Mouse (Mus musculus) megakaryocyte progenitor cell, adult 5-6 weeks (primary cell): ENCODE data around the gene Nutf2. TPM values are rescaled to one million over a fixed set of nuclear protein-coding genes. Genes with fewer than 3 reads are reported as not detected.

Experiments used
- ATAC-seq: replicated peaks from 2 replicates; pipeline ENCODE4 v1.8.0; 2016; ENCODE audit warnings: mild to moderate bottlenecking, moderate TSS enrichment, inconsistent platforms; ENCODE audit not compliant: poor library complexity
- total RNA-seq, 2 experiments: library from RNA; stranded (forward) in 1 of 2; stranded (reverse) in 1 of 2; fragments of 157-497, 149-512 nt in 1 of 2; fragments of 200-1000 nt in 1 of 2; gene quantifications; 2 replicates each; pipeline versions ENCODE4 v1.2.3 to v1.2.4; 2015 to 2017

The Nutf2 gene
- total RNA-seq, 2 experiments from 2014 or later, result 26.3 to 316 TPM

- no peak for ATAC-seq
Measured at GRCm38 (mm10) chr8:105919390-105919789, 59.0 kb downstream of the Nutf2 start.

- no peak for ATAC-seq
Measured at GRCm38 (mm10) chr8:105925123-105925522, 64.7 kb downstream of the Nutf2 start.

Other genes with a start within 250 kb of the Nutf2 start
- 95.7 and 103 TPM in 2 replicates for gene Ctcf, start 224.0 kb upstream of the Nutf2 start, total RNA-seq (2015)
- gene Ctcf, start 224.0 kb upstream of the Nutf2 start, total RNA-seq (2017), result 88.1 and 104 TPM in 2 replicates
- not detected in 2 replicates for gene Agrp, start 223.2 kb upstream of the Nutf2 start, total RNA-seq (2015)
- not detected in 2 replicates for gene Agrp, start 223.2 kb upstream of the Nutf2 start, total RNA-seq (2017)
- gene Carmil2, start 174.3 kb upstream of the Nutf2 start, total RNA-seq (2015), result 2.2 and 3.4 TPM in 2 replicates
- 2.0 and 2.2 TPM in 2 replicates for gene Carmil2, start 174.3 kb upstream of the Nutf2 start, total RNA-seq (2017)
- gene Acd, start 159.5 kb upstream of the Nutf2 start, total RNA-seq (2015), result 40.1 and 56.7 TPM in 2 replicates
- gene Acd, start 159.5 kb upstream of the Nutf2 start, total RNA-seq (2017), result 21.4 and 28.1 TPM in 2 replicates
- gene Pard6a, start 159.4 kb upstream of the Nutf2 start, total RNA-seq (2015), result 5.8 and 7.1 TPM in 2 replicates
- 16.2 and 23.9 TPM in 2 replicates for gene Pard6a, start 159.4 kb upstream of the Nutf2 start, total RNA-seq (2017)
- gene 4933405L10Rik, start 152.9 kb upstream of the Nutf2 start, total RNA-seq (2015), result not detected in 2 replicates
- not detected in 2 replicates for gene 4933405L10Rik, start 152.9 kb upstream of the Nutf2 start, total RNA-seq (2017)
- gene Enkd1, start 152.4 kb upstream of the Nutf2 start, total RNA-seq (2015), result 12.7 and 13.0 TPM in 2 replicates
- gene Enkd1, start 152.4 kb upstream of the Nutf2 start, total RNA-seq (2017), result 10.4 and 13.9 TPM in 2 replicates
- gene Gfod2, start 101.9 kb upstream of the Nutf2 start, total RNA-seq (2015), result 0.74 and 1.0 TPM in 2 replicates
- 1.4 and 4.2 TPM in 2 replicates for gene Gfod2, start 101.9 kb upstream of the Nutf2 start, total RNA-seq (2017)
- gene Ranbp10, start 33.2 kb upstream of the Nutf2 start, total RNA-seq (2015), result 12.6 and 13.2 TPM in 2 replicates
- gene Ranbp10, start 33.2 kb upstream of the Nutf2 start, total RNA-seq (2017), result 7.7 and 9.2 TPM in 2 replicates
- not detected in 2 replicates for gene Tsnaxip1, start 32.8 kb upstream of the Nutf2 start, total RNA-seq (2015)
- not detected in 2 replicates for gene Tsnaxip1, start 32.8 kb upstream of the Nutf2 start, total RNA-seq (2017)
- 18.3 and 21.2 TPM in 2 replicates for gene Cenpt, start 7.3 kb upstream of the Nutf2 start, total RNA-seq (2015)
- 14.4 and 20.1 TPM in 2 replicates for gene Cenpt, start 7.3 kb upstream of the Nutf2 start, total RNA-seq (2017)
- 30.9 and 32.4 TPM in 2 replicates for gene Thap11, start 5.4 kb upstream of the Nutf2 start, total RNA-seq (2015)
- gene Thap11, start 5.4 kb upstream of the Nutf2 start, total RNA-seq (2017), result 25.1 and 28.5 TPM in 2 replicates
- gene Edc4, start 20.3 kb downstream of the Nutf2 start, total RNA-seq (2015), result 13.2 and 17.1 TPM in 2 replicates
- gene Edc4, start 20.3 kb downstream of the Nutf2 start, total RNA-seq (2017), result 27.6 and 33.2 TPM in 2 replicates
- 0.57 TPM in 1 of 2 replicates, not detected in the other for gene Nrn1l, start 33.0 kb downstream of the Nutf2 start, total RNA-seq (2015)
- gene Nrn1l, start 33.0 kb downstream of the Nutf2 start, total RNA-seq (2017), result not detected in 2 replicates
- gene Pskh1, start 39.9 kb downstream of the Nutf2 start, total RNA-seq (2015), result 13.4 and 14.8 TPM in 2 replicates
- gene Pskh1, start 39.9 kb downstream of the Nutf2 start, total RNA-seq (2017), result 19.9 and 20.2 TPM in 2 replicates
- gene Ctrl, start 73.3 kb downstream of the Nutf2 start, total RNA-seq (2015), result 0.22 and 3.2 TPM in 2 replicates
- gene Ctrl, start 73.3 kb downstream of the Nutf2 start, total RNA-seq (2017), result 2.2 TPM in 1 of 2 replicates, not detected in the other
- gene Psmb10, start 77.9 kb downstream of the Nutf2 start, total RNA-seq (2015), result 127 and 155 TPM in 2 replicates
- gene Psmb10, start 77.9 kb downstream of the Nutf2 start, total RNA-seq (2017), result 58.8 and 66.5 TPM in 2 replicates
- gene Lcat, start 82.8 kb downstream of the Nutf2 start, total RNA-seq (2015), result 0.83 TPM in 1 of 2 replicates, not detected in the other
- 0.12 TPM in 1 of 2 replicates, not detected in the other for gene Lcat, start 82.8 kb downstream of the Nutf2 start, total RNA-seq (2017)
- gene Slc12a4, start 105.5 kb downstream of the Nutf2 start, total RNA-seq (2015), result 2.0 and 3.5 TPM in 2 replicates
- gene Slc12a4, start 105.5 kb downstream of the Nutf2 start, total RNA-seq (2017), result 7.7 and 8.4 TPM in 2 replicates
- not detected in 2 replicates for gene Dpep3, start 118.8 kb downstream of the Nutf2 start, total RNA-seq (2015)
- gene Dpep3, start 118.8 kb downstream of the Nutf2 start, total RNA-seq (2017), result not detected in 2 replicates
- gene Dus2, start 130.8 kb downstream of the Nutf2 start, total RNA-seq (2015), result 7.9 and 12.0 TPM in 2 replicates
- 10.8 and 20.3 TPM in 2 replicates for gene Dus2, start 130.8 kb downstream of the Nutf2 start, total RNA-seq (2017)
- gene Dpep2nb, start 145.4 kb downstream of the Nutf2 start, total RNA-seq (2015), result not detected in 2 replicates
- not detected in 2 replicates for gene Dpep2nb, start 145.4 kb downstream of the Nutf2 start, total RNA-seq (2017)
- 8.6 and 12.0 TPM in 2 replicates for gene Ddx28, start 151.3 kb downstream of the Nutf2 start, total RNA-seq (2015)
- gene Ddx28, start 151.3 kb downstream of the Nutf2 start, total RNA-seq (2017), result 18.2 and 20.8 TPM in 2 replicates
- 112 and 126 TPM in 2 replicates for gene Nfatc3, start 198.3 kb downstream of the Nutf2 start, total RNA-seq (2015)
- 25.2 and 32.7 TPM in 2 replicates for gene Nfatc3, start 198.3 kb downstream of the Nutf2 start, total RNA-seq (2017)